Mouse (Mus musculus): ENCODE results near the gene Ankrd13b. TPM values are rescaled to one million over a fixed set of nuclear protein-coding genes. Genes with fewer than 3 reads are reported as not detected.

Ankrd13b gene
- 10 to 100 TPM; 17.8 to 21.3 TPM for total RNA-seq (2023)

GRCm38 (mm10) chr11:77489591-77490235, at the start of gene Ankrd13b:
Ankrd13b (minus strand) TSS chr11:77489678.

GRCm38 (mm10) chr11:77519043-77519442, 29.6 kb upstream of the Ankrd13b start, which contains the start of gene Gm10392:
Gm10392 (minus strand) TSS chr11:77519198.

GRCm38 (mm10) chr11:77515637-77516552, 26.4 kb upstream of the Ankrd13b start, which contains the start of gene Trp53i13:
Trp53i13 (minus strand) TSS chr11:77515980.

GRCm38 (mm10) chr11:77514832-77515636, 25.6 kb upstream of the Ankrd13b start, which contains the start of gene Abhd15:
Abhd15 (plus strand) TSS chr11:77515121.

GRCm38 (mm10) chr11:77493512-77494343, 4.2 kb upstream of the Ankrd13b start, which contains the start of gene Git1:
Git1 (plus strand) TSS chr11:77493562.

GRCm38 (mm10) chr11:77462283-77463100, 27.0 kb downstream of the Ankrd13b start, which contains the start of gene Coro6:
Coro6 (plus strand) TSS chr11:77462411.

Other genes starting within 250 kb of the Ankrd13b start
- gene Coro6, start 27.3 kb downstream of the Ankrd13b start, total RNA-seq (2023), result 1 to 10 TPM; 1.8 to 2.0 TPM
- 10 to 100 TPM; 49.3 to 55.4 TPM for gene Git1, start 3.9 kb upstream of the Ankrd13b start, total RNA-seq (2023)
- gene Abhd15, start 25.4 kb upstream of the Ankrd13b start, total RNA-seq (2023), result 1 to 10 TPM; 7.3 to 7.6 TPM
- 10 to 100 TPM; 18.8 to 24.6 TPM for gene Trp53i13, start 26.3 kb upstream of the Ankrd13b start, total RNA-seq (2023)
- gene Gm10392, start 29.5 kb upstream of the Ankrd13b start, total RNA-seq (2023), result 1 to 10 TPM; 1.4 to 1.9 TPM
- gene Taok1, start 118.1 kb upstream of the Ankrd13b start, total RNA-seq (2023), result 10 to 100 TPM; 41.3 to 41.5 TPM
- 100 to 1,000 TPM; 145 to 161 TPM for gene Nufip2, start 196.5 kb upstream of the Ankrd13b start, total RNA-seq (2023)
- gene Cryba1, start 235.6 kb upstream of the Ankrd13b start, total RNA-seq (2023), result not detected